Mouse (Mus musculus): ENCODE measurements at regions not wholly inside any gene's neighbourhood (a gene's known extent, or its start where the extent isn't known, plus 50 kb on each side); places are given as distances from the start of the nearest gene placed in this dataset.

DNA sequence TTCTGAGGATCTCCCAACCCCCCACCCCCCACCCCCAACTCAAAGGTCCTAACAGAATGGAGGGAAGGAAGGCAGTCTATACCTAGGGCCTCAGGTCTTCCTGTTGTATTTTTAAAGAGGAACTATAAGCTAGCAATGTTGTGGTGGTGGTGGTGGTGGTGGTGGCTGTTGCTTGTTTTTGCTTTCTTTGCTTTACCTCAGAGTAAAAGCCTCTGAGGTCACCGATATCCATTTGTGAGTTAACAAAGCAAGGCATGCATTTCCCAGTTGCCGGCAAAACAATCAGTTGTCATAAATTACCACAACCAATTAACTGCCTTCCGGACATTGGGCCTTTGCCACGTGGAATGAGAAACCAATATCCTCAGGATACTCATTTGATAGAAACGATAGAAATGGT lies 191.9 kb upstream of the Map3k1 start:
- TF ChIP-seq POLR2A (IDR thresholded peaks at IDR 0.05; ENCODE audit: low read depth, low read length), result no peak
- no peak for TF ChIP-seq CTCF (IDR thresholded peaks at IDR 0.05; ENCODE audit: extremely low read depth, insufficient read length, insufficient replicate concordance, low read depth, low read length)

Data from small intestine, adult 2 months (tissue).